Mouse (Mus musculus) liver, embryonic 14.5 days (tissue): ENCODE measurements at regions not wholly inside any gene's neighbourhood (a gene's known extent, or its start where the extent isn't known, plus 50 kb on each side); places are given as distances from the start of the nearest gene placed in this dataset.

Source experiments
- ATAC-seq: fragments of 200-750 bp; cut with Nextera tagmentation; 2 replicates; pipeline ENCODE4 v1.8.0; 2017; ENCODE audit warnings: moderate number of reproducible peaks, mild to moderate bottlenecking, moderate library complexity; ENCODE audit not compliant: insufficient read depth
- DNase-seq, 3 experiments: peaks; one replicate each; pipeline ENCODE4 v3.0.0-alpha.2; 2012 to 2013; ENCODE audit warnings: low read depth in 3 of 3, low spot score in 3 of 3
- H3K27ac ChIP-seq: fragments of 300-500 bp; sonication (generic); 2 replicates; pipeline ENCODE4 v1.5.1; 2014; ENCODE audit warnings: moderate library complexity, mild to moderate bottlenecking, control low read depth, inconsistent platforms
- H3K27me3 ChIP-seq: fragments of 300-500 bp; sonication (generic); 2 replicates; pipeline ENCODE4 v1.6.1; 2014; ENCODE audit warnings: mild to moderate bottlenecking, low read length, moderate library complexity; ENCODE audit not compliant: control insufficient read depth, insufficient read depth
- H3K36me3 ChIP-seq: fragments of 300-500 bp; sonication (generic); replicated peaks from 2 replicates; pipeline ENCODE4 v1.6.1; 2014; ENCODE audit warnings: low read depth; ENCODE audit not compliant: control insufficient read depth, insufficient read depth
- H3K4me1 ChIP-seq, 2 experiments: fragments of 200-500 bp in 1 of 2; fragments of 300-500 bp in 1 of 2; sonication (generic) in 1 of 2; replicated peaks; 2 replicates each; pipeline ENCODE4 v1.6.1; 2012 to 2014; ENCODE audit warnings: antibody characterized with exemption in 1 of 2, inconsistent platforms in 1 of 2, low read length in 1 of 2; ENCODE audit not compliant: control insufficient read depth in 2 of 2, insufficient read depth in 2 of 2
- H3K4me2 ChIP-seq: fragments of 300-500 bp; sonication (generic); 2 replicates; pipeline ENCODE4 v1.6.1; 2014; ENCODE audit warnings: low read depth, mild to moderate bottlenecking, control low read depth, moderate library complexity
- H3K4me3 ChIP-seq, 2 experiments: fragments of 200-500 bp in 1 of 2; fragments of 300-500 bp in 1 of 2; sonication (generic) in 1 of 2; 2 replicates each; pipeline ENCODE4 v1.5.1; 2012 to 2014; ENCODE audit warnings: low read depth in 2 of 2, low read length in 2 of 2, mild to moderate bottlenecking in 2 of 2, control low read depth in 1 of 2, inconsistent platforms in 1 of 2, moderate library complexity in 1 of 2; ENCODE audit not compliant: insufficient read depth in 1 of 2
- H3K9ac ChIP-seq: fragments of 300-500 bp; sonication (generic); replicated peaks from 2 replicates; pipeline ENCODE4 v1.6.1; 2014; ENCODE audit warnings: mild to moderate bottlenecking, control low read depth, moderate library complexity
- H3K9me3 ChIP-seq: fragments of 300-500 bp; sonication (generic); 2 replicates; pipeline ENCODE4 v1.6.1; 2016; ENCODE audit warnings: low read length, mixed read lengths; ENCODE audit not compliant: control insufficient read depth
- CTCF ChIP-seq: IDR thresholded peaks from 2 replicates; pipeline ENCODE4 v1.5.1; 2016; ENCODE audit warnings: antibody characterized with exemption, low read depth, control low read depth
- EP300 ChIP-seq: IDR thresholded peaks from 2 replicates; pipeline ENCODE4 v1.6.1; 2016; ENCODE audit warnings: antibody characterized with exemption, low read depth
- WGBS: fragments of 180-500 bp; shearing (Covaris S2); extraction: QIAGEN DNeasy Blood & Tissue Kit; methylation state at CpG from one replicate; pipeline ENCODE4 v1.1.7; 2014; ENCODE audit not compliant: insufficient replicate concordance; 5-methylcytosine and 5-hydroxymethylcytosine counted together

DNA sequence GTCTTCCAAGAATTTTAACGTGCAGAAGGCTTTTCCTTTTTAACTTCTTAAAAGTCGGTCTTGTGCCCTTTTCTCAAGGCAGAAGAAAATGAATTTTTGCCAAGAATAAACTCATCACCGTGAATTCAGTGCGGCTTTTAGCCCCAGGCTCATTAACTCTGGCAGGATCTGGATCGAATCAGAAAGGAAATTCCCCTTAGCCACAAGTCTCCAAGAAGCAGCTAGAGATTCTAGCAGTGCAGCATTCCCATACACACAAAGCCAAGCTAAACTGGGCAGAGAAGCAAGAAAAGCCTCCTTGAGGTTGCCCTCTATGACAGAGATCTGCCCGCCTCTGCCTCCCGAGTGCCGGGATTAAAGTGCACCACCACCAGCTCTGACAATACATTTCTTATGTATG is 81.5 kb upstream of the Hs6st1 start:
- H3K4me1 ChIP-seq, result no peaks in the 10 kb centered on the region
- 69% methylated on average over 8 of the region's 8 CpGs for WGBS
- ATAC-seq, result no peak

DNA sequence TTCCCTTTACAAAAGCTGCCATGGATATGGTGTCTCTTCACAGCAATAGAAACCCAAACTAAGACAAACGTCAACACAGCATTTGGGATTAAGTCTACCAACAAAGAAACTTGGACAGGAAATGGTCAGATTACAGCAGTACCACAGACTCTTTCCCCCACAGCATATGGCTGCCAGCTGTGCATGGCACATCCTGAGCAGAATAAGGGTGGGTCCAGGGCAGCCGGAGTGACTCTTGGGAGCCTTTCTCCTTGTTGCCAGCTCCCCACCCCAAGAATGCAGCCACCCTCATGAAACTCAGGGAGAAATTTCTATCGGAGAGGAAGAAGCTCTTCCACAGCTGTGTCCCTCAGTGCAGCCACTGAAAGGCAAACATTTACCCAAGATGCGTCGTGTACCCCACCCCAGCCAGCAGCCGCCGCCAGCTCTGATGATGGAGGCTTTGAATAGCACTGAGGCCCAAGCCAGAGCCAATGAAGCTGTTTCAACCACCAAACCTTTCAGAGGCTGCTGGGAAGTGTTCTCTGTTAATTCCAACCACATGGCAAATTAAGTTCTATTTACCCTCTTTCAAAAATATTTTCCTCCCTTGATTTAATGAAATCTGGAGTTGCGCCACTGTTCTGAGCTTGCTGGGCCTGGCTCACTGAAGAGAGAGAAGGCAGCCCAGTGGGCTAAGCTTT is 75.8 kb upstream of the Hs6st1 start:
- H3K27ac ChIP-seq, result no peak overlapping the region
- TF ChIP-seq EP300 (no peak), CTCF (no peak)
- no peak overlapping the region for H3K4me3 ChIP-seq
- ATAC-seq (no peak), DNase-seq (no peak)
- no peaks in the 10 kb centered on the region for H3K27me3 ChIP-seq
- no peak overlapping the region for H3K4me2 ChIP-seq
- no peaks in the 10 kb centered on the region for H3K4me1 ChIP-seq
- no peak overlapping the region for H3K9ac ChIP-seq
- 70% methylated on average over 8 of the region's 8 CpGs for WGBS
- no peaks in the 10 kb centered on the region for H3K9me3 ChIP-seq
- H3K36me3 ChIP-seq, result no peaks in the 10 kb centered on the region

More for the DNA sequence above, 81.5 kb upstream of the Hs6st1 start:
- Histone ChIP-seq H3K36me3 (no peaks in the 10 kb centered on the region), H3K27me3 (no peaks in the 10 kb centered on the region), H3K9me3 (no peaks in the 10 kb centered on the region), H3K27ac (no peak overlapping the region), H3K4me2 (no peak overlapping the region), H3K9ac (no peak overlapping the region), H3K4me3 (no peak overlapping the region)
- DNase-seq, result no peak
- TF ChIP-seq EP300 (no peak), CTCF (no peak)

DNA sequence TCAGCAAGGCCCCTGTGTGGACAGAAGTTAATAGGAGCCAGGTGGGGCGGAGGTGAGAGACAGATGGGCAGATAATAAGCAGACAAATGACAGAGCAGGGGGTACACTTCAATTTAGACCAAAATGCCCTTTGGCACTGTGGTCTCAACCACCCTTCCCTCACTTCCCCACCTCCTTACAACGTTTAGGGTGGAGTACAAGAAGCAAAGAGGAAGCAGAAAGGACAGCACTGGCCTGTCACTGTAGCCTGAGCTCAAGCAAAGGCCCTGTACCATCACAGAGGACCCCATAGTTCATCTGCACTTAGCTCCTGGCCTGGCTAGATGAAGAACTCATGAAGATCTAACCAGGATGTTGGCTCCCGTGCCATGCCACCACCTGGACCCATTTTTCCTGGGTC is 75.3 kb upstream of the Hs6st1 start:
- H3K9ac ChIP-seq, result no peak overlapping the region
- H3K27me3 ChIP-seq, result no peaks in the 10 kb centered on the region
- 37% methylated on average over 3 of the region's 3 CpGs for WGBS
- no peaks in the 10 kb centered on the region for H3K36me3 ChIP-seq
- TF ChIP-seq CTCF (no peak), EP300 (no peak)
- DNase-seq, result no peak
- ATAC-seq, result no peak
- H3K27ac ChIP-seq, result no peak overlapping the region
- no peaks in the 10 kb centered on the region for H3K9me3 ChIP-seq
- no peak overlapping the region for H3K4me3 ChIP-seq
- H3K4me2 ChIP-seq, result no peak overlapping the region
- no peaks in the 10 kb centered on the region for H3K4me1 ChIP-seq

DNA sequence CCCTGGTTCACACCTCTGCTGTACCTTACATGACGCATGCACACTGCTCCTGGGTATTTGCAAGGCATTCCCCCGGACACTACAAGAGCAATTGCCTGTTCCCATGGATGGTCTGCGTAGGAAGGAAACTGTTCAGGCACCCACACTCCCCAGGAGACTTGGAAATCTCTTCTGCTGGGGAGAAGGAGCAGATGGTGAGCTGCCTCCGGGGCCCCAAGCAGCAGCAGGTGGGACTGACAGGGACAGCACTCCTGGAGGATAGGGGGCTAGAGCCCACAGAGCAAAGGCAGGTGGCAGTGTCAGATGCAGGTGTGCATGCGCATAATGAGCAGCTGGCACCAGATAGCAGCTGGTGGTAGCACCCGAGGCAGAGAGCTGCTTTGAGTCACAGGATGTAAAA is 72.5 kb upstream of the Hs6st1 start:
- Histone ChIP-seq H3K9ac (no peak overlapping the region), H3K4me3 (no peak overlapping the region), H3K9me3 (no peaks in the 10 kb centered on the region), H3K4me2 (no peak overlapping the region), H3K4me1 (no peaks in the 10 kb centered on the region), H3K27me3 (no peaks in the 10 kb centered on the region), H3K27ac (no peak overlapping the region), H3K36me3 (no peaks in the 10 kb centered on the region)
- ATAC-seq, result no peak
- no peak for TF ChIP-seq EP300
- 63% methylated on average over 6 of the region's 6 CpGs for WGBS
- no peak for DNase-seq

DNA sequence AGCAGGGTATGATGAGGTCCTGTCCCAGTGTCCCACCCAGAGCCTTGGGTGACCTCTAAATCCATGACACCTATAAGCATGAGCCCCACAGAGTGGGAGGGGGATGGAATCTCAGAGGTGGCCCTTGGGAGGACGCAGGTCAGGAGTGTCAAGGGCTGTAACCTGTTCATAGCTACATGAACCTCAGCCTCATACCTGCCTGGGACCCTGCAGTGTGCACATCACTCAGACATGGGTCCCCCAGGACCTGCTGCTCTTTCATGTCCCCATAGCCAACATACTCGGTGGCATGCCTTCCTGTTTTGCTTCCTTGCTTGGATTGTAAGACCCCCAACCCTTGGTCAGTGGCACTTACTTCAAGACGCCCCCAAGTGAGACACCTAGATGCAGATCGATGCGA is 66.9 kb upstream of the Hs6st1 start:
- Histone ChIP-seq H3K4me2 (no peak overlapping the region), H3K27me3 (no peaks in the 10 kb centered on the region), H3K4me1 (no peaks in the 10 kb centered on the region), H3K9ac (no peak overlapping the region), H3K36me3 (no peaks in the 10 kb centered on the region), H3K9me3 (no peaks in the 10 kb centered on the region), H3K4me3 (no peak overlapping the region), H3K27ac (no peak overlapping the region)
- ATAC-seq (no peak), DNase-seq (no peak)
- WGBS, result 67% methylated on average over 5 of the region's 5 CpGs
- TF ChIP-seq EP300 (no peak), CTCF (no peak)

DNA sequence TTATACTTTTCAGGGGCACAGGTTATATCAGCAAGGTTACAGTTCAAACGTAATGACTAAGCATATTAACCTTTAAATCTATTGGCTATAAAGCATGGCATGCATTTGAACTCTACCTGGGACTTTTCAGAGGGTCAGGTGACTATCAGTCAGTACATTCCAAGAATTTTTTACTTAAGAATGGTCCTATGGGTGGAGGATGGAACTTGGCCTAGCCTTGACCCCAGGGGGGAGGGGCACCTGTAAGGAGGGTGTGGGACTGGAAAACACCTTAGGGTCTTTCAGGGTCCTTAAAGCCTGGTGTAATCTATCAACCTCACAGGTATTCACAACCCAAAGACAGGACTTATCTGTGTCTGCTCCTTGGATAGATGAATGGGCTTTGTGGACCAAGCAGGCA is 66.4 kb upstream of the Hs6st1 start:
- no peaks in the 10 kb centered on the region for H3K4me1 ChIP-seq
- no peak overlapping the region for H3K9ac ChIP-seq
- no peaks in the 10 kb centered on the region for H3K36me3 ChIP-seq
- ATAC-seq, result no peak
- TF ChIP-seq CTCF, result no peak
- TF ChIP-seq EP300, result no peak
- WGBS, result 47% methylated on average over 1 of the region's 1 CpGs
- no peaks in the 10 kb centered on the region for H3K9me3 ChIP-seq
- H3K4me3 ChIP-seq, result no peak overlapping the region
- H3K4me2 ChIP-seq, result no peak overlapping the region
- H3K27me3 ChIP-seq, result no peaks in the 10 kb centered on the region
- DNase-seq, result no peak
- no peak overlapping the region for H3K27ac ChIP-seq
